Mouse (Mus musculus) liver, postnatal 0 days (tissue): ENCODE results near the gene Wnt4. TPM values are rescaled to one million over a fixed set of nuclear protein-coding genes. Genes with fewer than 3 reads are reported as not detected.
A peak's percentile ranks its signal among the peaks of the same experiment; 100 is the strongest.

Source experiments
- ATAC-seq: fragments of 200-750 bp; cut with Nextera tagmentation; 2 replicates; pipeline ENCODE4 v1.8.0; 2017; ENCODE audit warnings: mild to moderate bottlenecking, moderate library complexity
- DNase-seq: peaks from one replicate; pipeline ENCODE4 v3.0.0-alpha.2; 2016
- H3K27ac ChIP-seq: fragments of 300-500 bp; sonication (generic); 2 replicates; pipeline ENCODE4 v1.5.1; 2014; ENCODE audit warnings: antibody characterized with exemption, moderate library complexity, mild to moderate bottlenecking, low read depth
- H3K27me3 ChIP-seq: fragments of 300-500 bp; sonication (generic); 2 replicates; pipeline ENCODE4 v1.6.1; 2014; ENCODE audit warnings: low read length, control low read depth, mixed read lengths; ENCODE audit not compliant: insufficient read depth
- H3K36me3 ChIP-seq: fragments of 300-500 bp; sonication (generic); replicated peaks from 2 replicates; pipeline ENCODE4 v1.6.1; 2014; ENCODE audit warnings: mild to moderate bottlenecking, control low read depth, low read length, moderate library complexity, mixed read lengths; ENCODE audit not compliant: insufficient read depth
- H3K4me1 ChIP-seq: fragments of 300-500 bp; sonication (generic); 2 replicates; pipeline ENCODE4 v1.6.1; 2014; ENCODE audit warnings: antibody characterized with exemption, mild to moderate bottlenecking, control low read depth; ENCODE audit not compliant: insufficient read depth
- H3K4me2 ChIP-seq: fragments of 300-500 bp; sonication (generic); 2 replicates; pipeline ENCODE4 v1.6.1; 2014; ENCODE audit warnings: low read depth, mild to moderate bottlenecking, low read length, moderate library complexity, mixed read lengths
- H3K4me3 ChIP-seq: fragments of 300-500 bp; sonication (generic); 2 replicates; pipeline ENCODE4 v1.5.1; 2014; ENCODE audit warnings: low read depth, low read length
- H3K9ac ChIP-seq: fragments of 300-500 bp; sonication (generic); replicated peaks from 2 replicates; pipeline ENCODE4 v1.6.1; 2014; ENCODE audit warnings: mild to moderate bottlenecking, moderate library complexity
- H3K9me3 ChIP-seq: fragments of 300-500 bp; sonication (generic); 2 replicates; pipeline ENCODE4 v1.6.1; 2016; ENCODE audit warnings: mild to moderate bottlenecking, control low read depth, low read length, mixed read lengths
- CTCF ChIP-seq: sonication (generic); IDR thresholded peaks from 2 replicates; pipeline ENCODE4 v1.5.1; 2016; ENCODE audit warnings: antibody characterized with exemption, low read depth
- EP300 ChIP-seq: IDR thresholded peaks from 2 replicates; pipeline ENCODE4 v1.6.1; 2016; ENCODE audit warnings: antibody characterized with exemption, low read depth, mild to moderate bottlenecking
- WGBS: fragments of 180-500 bp; shearing (Covaris S2); extraction: QIAGEN DNeasy Blood & Tissue Kit; methylation state at CpG from one replicate; pipeline ENCODE4 v1.1.7; 2014; ENCODE audit not compliant: insufficient replicate concordance; 5-methylcytosine and 5-hydroxymethylcytosine counted together
- polyA plus RNA-seq: library from polyadenylated mRNA; unstranded; fragments of >200 nt; fragmentation: Nextera tagmentation; extraction: Ambion mirVana; gene quantifications from 2 replicates; pipeline ENCODE4 v1.2.1, GENCODE M21; 2015

The Wnt4 gene
- polyA plus RNA-seq, 1 experiment from 2014 or later, result 5.7 TPM

DNA sequence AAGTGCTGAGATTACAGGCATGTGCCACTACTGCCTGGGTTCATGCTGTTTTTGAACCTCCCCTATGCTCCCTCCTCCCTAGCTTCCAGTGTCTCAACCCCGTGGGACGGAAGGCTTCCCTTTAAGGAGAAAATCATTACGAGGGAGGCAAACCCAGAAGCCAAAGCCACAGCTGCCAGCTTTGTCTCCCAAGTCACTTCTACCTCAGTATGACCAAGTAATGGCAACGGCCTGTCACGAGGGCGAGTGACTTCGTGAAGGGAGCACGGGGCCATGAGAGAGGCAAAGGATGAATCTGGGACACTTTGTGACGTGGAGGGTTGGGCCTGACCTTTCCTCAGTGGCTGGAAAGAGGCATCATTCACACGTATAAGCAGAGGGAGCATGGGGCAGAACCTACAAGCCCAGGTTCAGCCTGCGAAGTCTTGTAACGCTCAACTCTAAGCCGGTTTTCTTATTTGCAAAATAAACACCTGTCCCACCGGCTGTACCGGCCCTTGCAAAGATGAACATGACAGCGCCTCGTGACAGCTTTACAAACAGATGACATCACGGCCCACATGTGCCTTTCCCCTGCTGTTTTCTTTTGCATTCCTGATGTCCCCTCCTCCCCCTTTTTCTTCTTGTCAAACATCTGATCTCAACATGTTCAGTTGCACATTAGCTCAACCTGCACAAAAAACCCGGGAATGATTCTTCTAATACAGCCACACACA, 29.9 kb downstream of the Wnt4 start:
- TF ChIP-seq CTCF (no peak), EP300 (peak; percentile 68)
- peak; percentile 61 for DNase-seq
- Histone ChIP-seq H3K4me1 (peaks cover 6% of the 10 kb centered on the region; the same call in 1 of the 2 replicates), H3K27ac (peak overlapping the region; percentile 90), H3K4me2 (no peak overlapping the region), H3K27me3 (no peaks in the 10 kb centered on the region), H3K9me3 (no peaks in the 10 kb centered on the region), H3K4me3 (no peak overlapping the region), H3K36me3 (peaks cover 9% of the 10 kb centered on the region; the same call in 1 of the 2 replicates), H3K9ac (peak overlapping the region; percentile 30; the same call in 1 of the 2 replicates)
- 76% methylated on average over 19 of the region's 19 CpGs for WGBS
- ATAC-seq, result peak; percentile 84

DNA sequence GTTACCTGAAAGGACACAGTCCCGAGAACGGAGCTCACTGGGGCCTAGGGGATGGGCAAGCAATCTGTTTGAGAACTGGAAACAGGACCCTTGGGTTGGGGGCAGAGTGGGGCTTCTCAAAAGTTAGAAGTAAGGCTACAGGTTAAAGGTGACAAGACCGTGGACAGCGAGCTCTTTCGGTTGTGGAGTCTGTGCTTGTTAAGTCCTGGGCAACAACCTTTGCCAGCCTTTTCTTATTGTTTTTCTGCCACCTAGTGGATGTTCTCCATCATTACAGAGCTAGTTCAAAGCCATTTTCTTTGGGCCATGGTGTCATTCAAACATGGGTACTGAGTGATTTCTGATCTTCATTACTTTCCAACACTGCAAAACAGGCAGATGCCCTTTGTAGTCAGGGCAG, 31.1 kb downstream of the Wnt4 start:
- peak; percentile 37 for DNase-seq
- Histone ChIP-seq H3K27ac (peak overlapping the region; percentile 90), H3K4me3 (no peak overlapping the region), H3K9ac (no peak overlapping the region), H3K36me3 (peaks cover 9% of the 10 kb centered on the region; the same call in 1 of the 2 replicates), H3K9me3 (no peaks in the 10 kb centered on the region), H3K4me2 (no peak overlapping the region), H3K27me3 (no peaks in the 10 kb centered on the region), H3K4me1 (peaks cover 6% of the 10 kb centered on the region; the same call in 1 of the 2 replicates)
- peak; percentile 11 for ATAC-seq
- peak; percentile 76 for TF ChIP-seq CTCF
- TF ChIP-seq EP300, result no peak
- WGBS, result 51% methylated on average over 5 of the region's 5 CpGs

DNA sequence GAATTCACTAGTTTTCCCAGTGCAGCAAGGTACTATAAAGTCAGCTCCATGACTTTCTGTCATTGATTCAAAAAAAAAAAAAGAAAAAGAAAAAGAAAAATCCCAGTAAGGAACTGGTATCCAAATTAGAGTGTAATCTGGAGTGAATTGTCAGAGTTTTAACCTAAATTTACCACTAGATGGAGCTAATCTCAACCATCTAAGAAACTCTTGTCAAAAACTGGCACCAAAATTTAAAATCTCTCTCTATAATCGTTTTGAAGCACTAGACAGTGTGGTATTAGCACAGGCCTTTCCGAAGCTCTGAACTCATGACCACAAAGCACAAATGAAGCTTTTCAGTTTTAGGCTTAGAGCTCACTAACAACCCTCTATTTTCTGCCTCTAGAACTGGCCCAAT, 36.2 kb downstream of the Wnt4 start:
- TF ChIP-seq CTCF, result peak; percentile 48
- TF ChIP-seq EP300, result no peak
- H3K27me3 ChIP-seq, result no peaks in the 10 kb centered on the region
- DNase-seq (no peak), ATAC-seq (no peak)
- no peak overlapping the region for H3K9ac ChIP-seq
- H3K4me1 ChIP-seq, result no peaks in the 10 kb centered on the region
- no peak overlapping the region for H3K4me3 ChIP-seq
- H3K4me2 ChIP-seq, result no peak overlapping the region
- 45% methylated on average over 2 of the region's 2 CpGs for WGBS
- H3K9me3 ChIP-seq, result no peaks in the 10 kb centered on the region
- peak overlapping the region; percentile 46; the same call in 1 of the 2 replicates for H3K27ac ChIP-seq
- H3K36me3 ChIP-seq, result peaks cover 22% of the 10 kb centered on the region

DNA sequence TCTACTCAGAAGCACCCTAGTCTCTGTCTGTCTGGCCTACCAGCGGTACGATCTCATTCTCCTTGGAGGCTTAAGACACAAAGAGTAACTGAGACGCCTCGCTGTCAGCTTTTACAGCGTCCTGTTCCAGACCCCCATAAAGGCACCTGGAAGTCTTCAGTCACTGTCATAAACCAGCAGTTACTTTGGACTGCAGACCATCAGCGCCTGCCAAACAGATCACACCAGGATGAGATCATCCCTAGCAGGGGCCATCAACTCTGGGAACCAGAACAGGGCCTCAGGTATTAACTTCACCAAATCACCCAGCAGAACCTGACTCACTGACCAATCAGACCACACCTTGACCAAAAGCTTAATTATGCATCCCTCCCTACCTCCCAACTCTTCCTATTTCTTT, 37.3 kb downstream of the Wnt4 start:
- whole genome bisulfite sequencing, result 76% methylated on average over 6 of the region's 6 CpGs
- H3K36me3 ChIP-seq, result peaks cover 30% of the 10 kb centered on the region
- H3K9ac ChIP-seq, result no peak overlapping the region
- H3K9me3 ChIP-seq, result no peaks in the 10 kb centered on the region
- no peak for DNase-seq
- H3K4me1 ChIP-seq, result no peaks in the 10 kb centered on the region
- no peaks in the 10 kb centered on the region for H3K27me3 ChIP-seq
- peak; percentile 71 for ATAC-seq
- H3K4me3 ChIP-seq, result no peak overlapping the region
- TF ChIP-seq CTCF (no peak), EP300 (no peak)
- peak overlapping the region; percentile 46 for H3K27ac ChIP-seq
- no peak overlapping the region for H3K4me2 ChIP-seq

DNA sequence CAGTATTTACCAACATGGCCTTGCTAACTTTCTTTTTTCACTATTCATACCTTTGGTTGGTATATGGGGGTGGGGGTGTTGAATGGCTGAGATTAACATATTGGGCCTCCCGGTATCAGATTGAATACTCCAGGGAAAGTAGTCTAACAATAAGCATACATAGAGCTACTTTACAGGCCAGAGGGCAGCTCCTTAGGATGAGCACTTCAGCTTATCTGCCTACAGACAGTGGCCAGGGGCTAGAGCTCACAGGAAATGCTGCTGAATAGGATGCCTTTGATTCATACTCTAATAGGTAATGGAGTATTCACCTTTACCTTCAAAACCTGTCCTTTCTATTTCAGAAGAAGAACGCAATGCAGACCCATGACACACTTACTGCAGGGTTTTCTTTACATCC, 37.8 kb downstream of the Wnt4 start:
- DNase-seq (no peak), ATAC-seq (no peak)
- no peaks in the 10 kb centered on the region for H3K27me3 ChIP-seq
- H3K4me1 ChIP-seq, result no peaks in the 10 kb centered on the region
- H3K9ac ChIP-seq, result no peak overlapping the region
- WGBS, result 83% methylated on average over 2 of the region's 2 CpGs
- H3K4me3 ChIP-seq, result no peak overlapping the region
- peaks cover 35% of the 10 kb centered on the region for H3K36me3 ChIP-seq
- TF ChIP-seq CTCF (no peak), EP300 (no peak)
- H3K4me2 ChIP-seq, result no peak overlapping the region
- H3K27ac ChIP-seq, result peak overlapping the region; percentile 46
- H3K9me3 ChIP-seq, result no peaks in the 10 kb centered on the region

DNA sequence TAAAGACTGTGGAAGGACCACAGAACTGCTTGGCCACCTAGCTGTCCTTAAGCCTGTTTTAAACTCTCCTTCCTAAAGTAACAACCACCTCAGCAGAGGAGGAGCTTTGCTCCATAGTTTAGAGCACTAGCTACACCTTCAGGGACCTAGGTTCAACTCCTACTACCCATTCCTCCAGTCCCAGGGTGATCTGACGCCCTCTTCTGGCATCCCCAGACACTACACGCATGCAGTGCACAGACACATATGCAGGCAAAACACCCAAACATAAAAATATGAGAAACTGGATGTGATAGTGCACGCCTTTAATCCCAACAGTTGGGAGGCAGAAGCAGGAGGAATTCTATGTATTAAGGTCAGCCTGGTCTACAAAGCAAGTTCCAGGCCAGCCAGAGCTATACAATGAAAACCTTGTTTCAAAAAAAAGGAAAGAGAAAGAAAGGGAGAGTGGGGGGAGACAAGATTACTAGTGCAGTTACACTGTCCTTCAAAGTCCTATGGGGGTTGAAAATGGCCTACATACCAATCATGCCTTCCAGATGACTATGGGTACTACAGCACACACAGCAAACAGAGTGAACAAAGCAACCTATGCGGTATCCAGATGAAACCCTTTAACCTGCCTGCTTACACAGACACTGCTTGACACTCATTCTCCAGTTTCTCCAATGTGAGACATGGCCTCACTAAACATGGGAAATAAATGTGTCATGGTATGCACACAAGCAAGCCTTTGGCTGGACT, 38.9 kb downstream of the Wnt4 start:
- no peak overlapping the region for H3K4me3 ChIP-seq
- H3K27ac ChIP-seq, result no peak overlapping the region
- no peak for DNase-seq
- no peaks in the 10 kb centered on the region for H3K9me3 ChIP-seq
- H3K4me2 ChIP-seq, result no peak overlapping the region
- peaks cover 33% of the 10 kb centered on the region for H3K36me3 ChIP-seq
- WGBS, result 79% methylated on average over 4 of the region's 4 CpGs
- TF ChIP-seq EP300, result no peak
- peak; percentile 32 for TF ChIP-seq CTCF
- no peak overlapping the region for H3K9ac ChIP-seq
- H3K4me1 ChIP-seq, result no peaks in the 10 kb centered on the region
- no peak for ATAC-seq
- no peaks in the 10 kb centered on the region for H3K27me3 ChIP-seq
